In genomic region chr1:162943700-162944099, GRCm38 (mm10) we compare ENCODE assay signal across 18 mouse cellular contexts. TPM values are rescaled to one million over a fixed set of nuclear protein-coding genes. Genes with fewer than 3 reads are reported as not detected.
DNase-seq lines count a peak whose midpoint lies in the region; ATAC-seq lines count a peak whose summit lies in the region.
"Had no signal": no experiment of that assay in that cellular context is flagged by ENCODE, and none has a peak within 500 bp of the region (broad histone marks: within the 10 kb centered on the region; RNA-seq: fewer than 3 reads in every experiment).

No protein-coding gene starts in this region.

- 22% methylated on average over 6 of the region's 6 CpGs for WGBS in liver, embryonic 16.5 days (ENCODE audit: insufficient replicate concordance)
- 46% methylated on average over 6 of the region's 6 CpGs for WGBS in liver, embryonic 12.5 days (ENCODE audit: insufficient replicate concordance)
- WGBS in midbrain, embryonic 10.5 days: 72% methylated on average over 6 of the region's 6 CpGs

- ATAC-seq in liver, embryonic 16.5 days (ENCODE audit: low read depth): peak; percentile 47
- no peak for ATAC-seq in liver, embryonic 12.5 days
- ATAC-seq: forebrain, embryonic 14.5 days had no signal

- no peaks in the 10 kb centered on the region for H3K4me1 ChIP-seq in liver, embryonic 16.5 days (ENCODE audit: control insufficient read depth, low read depth, low read length)
- no peaks in the 10 kb centered on the region for H3K4me1 ChIP-seq in liver, embryonic 12.5 days
- H3K4me1 ChIP-seq in midbrain, embryonic 10.5 days: no peaks in the 10 kb centered on the region
- H3K4me1 ChIP-seq: stomach, embryonic 15.5 days had no signal

- H3K27ac ChIP-seq in liver, embryonic 16.5 days (ENCODE audit: low read length): no peak overlapping the region
- H3K27ac ChIP-seq in liver, embryonic 12.5 days: no peak overlapping the region
- H3K27ac ChIP-seq in midbrain, embryonic 10.5 days (replicated peaks): no peak overlapping the region
- H3K27ac ChIP-seq: limb, embryonic 15.5 days; neural tube, embryonic 12.5 days; stomach, embryonic 15.5 days had no signal

- no peak overlapping the region for H3K9ac ChIP-seq in liver, embryonic 16.5 days (ENCODE audit: low read depth, low read length)
- H3K9ac ChIP-seq in liver, embryonic 12.5 days: no peak overlapping the region
- H3K9ac ChIP-seq: limb, embryonic 15.5 days; neural tube, embryonic 12.5 days; stomach, embryonic 15.5 days had no signal

- H3K4me3 ChIP-seq in liver, embryonic 16.5 days (ENCODE audit: low read depth, low read length): no peak overlapping the region
- no peak overlapping the region for H3K4me3 ChIP-seq in liver, embryonic 12.5 days
- no peak overlapping the region for H3K4me3 ChIP-seq in midbrain, embryonic 10.5 days
- H3K4me3 ChIP-seq: limb, embryonic 15.5 days; neural tube, embryonic 12.5 days; stomach, embryonic 15.5 days had no signal

- H3K4me2 ChIP-seq in liver, embryonic 16.5 days (ENCODE audit: low read depth, low read length): no peak overlapping the region
- H3K4me2 ChIP-seq in liver, embryonic 12.5 days: no peak overlapping the region
- H3K4me2 ChIP-seq: heart, embryonic 11.5 days; limb, embryonic 15.5 days; neural tube, embryonic 12.5 days; stomach, embryonic 15.5 days had no signal

- DNase-seq in NIH3T3 (ENCODE audit: low read depth): peak; percentile 63
- DNase-seq in embryo, embryonic 11 days: peak; percentile 58
- peak; percentile 35 for DNase-seq in hindlimb bud, embryonic 11.5 days (ENCODE audit: extremely low spot score, low read depth, low spot score)
- DNase-seq in frontal cortex, postnatal 10 days (ENCODE audit: low spot score in 2 of 2): no peak
- DNase-seq in midbrain, embryonic 10.5 days (ENCODE audit: low spot score): no peak
- DNase-seq: cerebellum, adult 11 months; cerebellum, postnatal 36 days; heart, postnatal 4 days; kidney, adult 2 months had no signal

- H3K36me3 ChIP-seq in liver, embryonic 16.5 days (ENCODE audit: control insufficient read depth, insufficient read depth): no peaks in the 10 kb centered on the region
- H3K36me3 ChIP-seq in liver, embryonic 12.5 days: no peaks in the 10 kb centered on the region
- H3K36me3 ChIP-seq in midbrain, embryonic 10.5 days: no peaks in the 10 kb centered on the region
- H3K36me3 ChIP-seq: limb, embryonic 15.5 days; neural tube, embryonic 12.5 days; stomach, embryonic 15.5 days had no signal

- no peaks in the 10 kb centered on the region for H3K9me3 ChIP-seq in liver, embryonic 16.5 days (replicated peaks; ENCODE audit: control insufficient read depth, low read length)
- H3K9me3 ChIP-seq in liver, embryonic 12.5 days (replicated peaks): no peaks in the 10 kb centered on the region
- no peaks in the 10 kb centered on the region for H3K9me3 ChIP-seq in midbrain, embryonic 10.5 days (replicated peaks)
- H3K9me3 ChIP-seq: limb, embryonic 15.5 days; neural tube, embryonic 12.5 days; stomach, embryonic 15.5 days had no signal

- no peaks in the 10 kb centered on the region for H3K27me3 ChIP-seq in liver, embryonic 16.5 days (ENCODE audit: control insufficient read depth, insufficient read depth, low read depth, low read length)
- H3K27me3 ChIP-seq in liver, embryonic 12.5 days (replicated peaks): no peaks in the 10 kb centered on the region
- H3K27me3 ChIP-seq in midbrain, embryonic 10.5 days (ENCODE audit: low read depth, poor library complexity, severe bottlenecking): no peaks in the 10 kb centered on the region
- H3K27me3 ChIP-seq: neural tube, embryonic 12.5 days; stomach, embryonic 15.5 days had no signal

RNA-seq across cellular contexts. Expression of gene Fmo6, which starts 6.4 kb away (rescaled TPM):
- polyA plus RNA-seq in liver, embryonic 16.5 days (2015; fragmentation: Nextera tagmentation; extraction: Ambion mirVana): not detected in 2 replicates
- not detected in 2 replicates for polyA plus RNA-seq in liver, embryonic 12.5 days (2016; fragmentation: Nextera tagmentation; extraction: Ambion mirVana)
- polyA plus RNA-seq in midbrain, embryonic 10.5 days (2016; fragmentation: Nextera tagmentation; extraction: Ambion mirVana): not detected in 2 replicates
- polyA plus RNA-seq: forebrain, embryonic 14.5 days; heart, embryonic 11.5 days; kidney, adult 2 months; neural tube, embryonic 12.5 days; spleen, adult 2 months; thymus, postnatal 0 days had no signal

RNA-seq across cellular contexts. Expression of gene Fmo3, which starts 40.6 kb away (rescaled TPM):
- polyA plus RNA-seq in liver, embryonic 16.5 days (2015; fragmentation: Nextera tagmentation; extraction: Ambion mirVana): not detected in 2 replicates
- not detected in 2 replicates for polyA plus RNA-seq in liver, embryonic 12.5 days (2016; fragmentation: Nextera tagmentation; extraction: Ambion mirVana)
- not detected in 2 replicates for polyA plus RNA-seq in midbrain, embryonic 10.5 days (2016; fragmentation: Nextera tagmentation; extraction: Ambion mirVana)
- polyA plus RNA-seq: forebrain, embryonic 14.5 days; heart, embryonic 11.5 days; limb, embryonic 15.5 days; neural tube, embryonic 12.5 days had no signal

RNA-seq across cellular contexts. Expression of gene Fmo2, which starts 45.2 kb away (rescaled TPM):
- polyA plus RNA-seq in liver, embryonic 16.5 days (2015; fragmentation: Nextera tagmentation; extraction: Ambion mirVana): 0.21 and 0.32 TPM in 2 replicates
- polyA plus RNA-seq in liver, embryonic 12.5 days (2016; fragmentation: Nextera tagmentation; extraction: Ambion mirVana): 0.07 and 0.11 TPM in 2 replicates
- 0.02 TPM in 1 of 2 replicates, not detected in the other for polyA plus RNA-seq in midbrain, embryonic 10.5 days (2016; fragmentation: Nextera tagmentation; extraction: Ambion mirVana)

Comparison
In these comparisons a context has a peak if more than half of its experiments do, and no peak if none do; other contexts are left out.
1. DNase-seq: peak in NIH3T3 (single experiment), embryo, embryonic 11 days (single experiment) and hindlimb bud, embryonic 11.5 days (single experiment); none in frontal cortex, postnatal 10 days (0 of 2) and midbrain, embryonic 10.5 days (single experiment).